Mouse (Mus musculus) kidney, adult 2 months (tissue): ENCODE measurements around the gene Tenm3.

Experiments
- CTCF ChIP-seq: fragments of 200-500 bp; conservative IDR thresholded peaks from 2 replicates; pipeline ENCODE4 v1.5.1; 2011; ENCODE audit warnings: low read depth, mild to moderate bottlenecking, control low read depth, low read length, moderate library complexity, mixed read lengths; ENCODE audit not compliant: insufficient read depth, insufficient read length
- POLR2A ChIP-seq: fragments of 200-500 bp; IDR thresholded peaks from one replicate; pipeline ENCODE4 v1.6.1; 2011; ENCODE audit warnings: low read depth, low read length, control low read depth

DNA sequence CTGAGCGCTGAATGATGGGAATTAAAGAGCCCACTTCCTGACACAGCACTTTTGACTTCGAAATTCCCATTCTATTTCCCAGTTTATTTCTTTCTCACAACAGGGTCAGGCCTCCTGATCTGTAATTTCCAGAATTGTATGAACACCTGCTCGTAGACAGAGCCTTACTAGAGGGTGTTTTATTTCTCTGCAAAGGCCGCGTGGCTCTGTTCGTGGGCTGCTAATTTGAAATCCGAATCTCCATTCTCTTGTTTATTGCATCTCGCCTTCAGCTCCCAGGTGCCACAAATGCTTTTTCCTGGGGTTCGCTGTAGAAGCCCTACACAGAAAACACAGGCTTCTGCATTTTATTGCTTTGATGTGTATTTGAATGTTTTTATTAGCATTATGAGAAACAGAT, 612.4 kb downstream of the Tenm3 start:
- TF ChIP-seq CTCF (no peak), POLR2A (no peak)
